Mouse (Mus musculus): ENCODE measurements around the gene Cux1. TPM values are rescaled to one million over a fixed set of nuclear protein-coding genes. Genes with fewer than 3 reads are reported as not detected.

Cux1 gene
- polyA plus RNA-seq, 1 experiment from 2014 or later, result 79.8 TPM

- WGBS, result 79% methylated on average over 11 of the region's 11 CpGs
- Histone ChIP-seq H3K36me3 (no peaks in the 10 kb centered on the region), H3K27ac (no peak overlapping the region), H3K4me3 (no peak overlapping the region), H3K9me3 (no peaks in the 10 kb centered on the region), H3K4me1 (no peaks in the 10 kb centered on the region), H3K4me2 (replicated peaks) (no peak overlapping the region), H3K9ac (no peak overlapping the region), H3K27me3 (no peaks in the 10 kb centered on the region)
- ATAC-seq (ENCODE audit: insufficient number of reproducible peaks, insufficient read depth, low FRiP score, low TSS enrichment), result no peak
Observed at GRCm38 (mm10) chr5:136533371-136534276, 33.7 kb downstream of the Cux1 start.

- no peaks in the 10 kb centered on the region for H3K27me3 ChIP-seq
- H3K27ac ChIP-seq, result no peak overlapping the region
- H3K9ac ChIP-seq, result no peak overlapping the region
- H3K9me3 ChIP-seq, result no peaks in the 10 kb centered on the region
- 77% methylated on average over 2 of the region's 2 CpGs for WGBS
- no peak overlapping the region for H3K4me2 ChIP-seq (replicated peaks)
- no peak overlapping the region for H3K4me3 ChIP-seq
- H3K4me1 ChIP-seq, result no peaks in the 10 kb centered on the region
- no peaks in the 10 kb centered on the region for H3K36me3 ChIP-seq
- ATAC-seq (ENCODE audit: insufficient number of reproducible peaks, insufficient read depth, low FRiP score, low TSS enrichment), result no peak
Observed at GRCm38 (mm10) chr5:136531674-136532365, 35.5 kb downstream of the Cux1 start.

- 83% methylated on average over 1 of the region's 1 CpGs for WGBS
- H3K27ac ChIP-seq, result no peak overlapping the region
- H3K36me3 ChIP-seq, result no peaks in the 10 kb centered on the region
- no peaks in the 10 kb centered on the region for H3K9me3 ChIP-seq
- H3K4me1 ChIP-seq, result no peaks in the 10 kb centered on the region
- no peak overlapping the region for H3K4me2 ChIP-seq (replicated peaks)
- no peaks in the 10 kb centered on the region for H3K27me3 ChIP-seq
- no peak overlapping the region for H3K9ac ChIP-seq
- ATAC-seq (ENCODE audit: insufficient number of reproducible peaks, insufficient read depth, low FRiP score, low TSS enrichment), result no peak
- H3K4me3 ChIP-seq, result no peak overlapping the region
Observed at GRCm38 (mm10) chr5:136530931-136531330, 36.4 kb downstream of the Cux1 start.

GRCm38 (mm10) chr5:136529165-136529564, 38.1 kb downstream of the Cux1 start:
- H3K4me3 ChIP-seq, result no peak overlapping the region
- H3K4me2 ChIP-seq (replicated peaks), result no peak overlapping the region
- H3K36me3 ChIP-seq, result no peaks in the 10 kb centered on the region
- H3K4me1 ChIP-seq, result no peaks in the 10 kb centered on the region
- ATAC-seq (ENCODE audit: insufficient number of reproducible peaks, insufficient read depth, low FRiP score, low TSS enrichment), result no peak
- no peaks in the 10 kb centered on the region for H3K9me3 ChIP-seq
- no peaks in the 10 kb centered on the region for H3K27me3 ChIP-seq
- no peak overlapping the region for H3K27ac ChIP-seq
- H3K9ac ChIP-seq, result no peak overlapping the region

- 83% methylated on average over 1 of the region's 1 CpGs for WGBS
- ATAC-seq (ENCODE audit: insufficient number of reproducible peaks, insufficient read depth, low FRiP score, low TSS enrichment), result no peak
- Histone ChIP-seq H3K9ac (no peak overlapping the region), H3K36me3 (no peaks in the 10 kb centered on the region), H3K4me3 (no peak overlapping the region), H3K4me1 (peaks cover 5% of the 10 kb centered on the region), H3K27ac (no peak overlapping the region), H3K27me3 (no peaks in the 10 kb centered on the region), H3K9me3 (no peaks in the 10 kb centered on the region), H3K4me2 (replicated peaks) (no peak overlapping the region)
Observed at GRCm38 (mm10) chr5:136527871-136528270, 39.4 kb downstream of the Cux1 start.

GRCm38 (mm10) chr5:136526545-136526909, 40.8 kb downstream of the Cux1 start:
- Histone ChIP-seq H3K27me3 (no peaks in the 10 kb centered on the region), H3K36me3 (no peaks in the 10 kb centered on the region), H3K9me3 (no peaks in the 10 kb centered on the region), H3K4me2 (replicated peaks) (no peak overlapping the region), H3K4me1 (peaks cover 9% of the 10 kb centered on the region), H3K4me3 (no peak overlapping the region), H3K9ac (no peak overlapping the region), H3K27ac (no peak overlapping the region)
- ATAC-seq (ENCODE audit: insufficient number of reproducible peaks, insufficient read depth, low FRiP score, low TSS enrichment), result no peak
- WGBS, result 85% methylated on average over 5 of the region's 5 CpGs

- Histone ChIP-seq H3K27me3 (no peaks in the 10 kb centered on the region), H3K4me2 (replicated peaks) (no peak overlapping the region), H3K27ac (no peak overlapping the region), H3K9me3 (no peaks in the 10 kb centered on the region), H3K4me1 (peaks cover 9% of the 10 kb centered on the region), H3K9ac (no peak overlapping the region), H3K36me3 (no peaks in the 10 kb centered on the region), H3K4me3 (no peak overlapping the region)
- WGBS, result 84% methylated on average over 9 of the region's 9 CpGs
- ATAC-seq (ENCODE audit: insufficient number of reproducible peaks, insufficient read depth, low FRiP score, low TSS enrichment), result no peak
Observed at GRCm38 (mm10) chr5:136525896-136526544, 41.3 kb downstream of the Cux1 start.

- no peaks in the 10 kb centered on the region for H3K27me3 ChIP-seq
- 14% methylated on average over 3 of the region's 3 CpGs for WGBS
- no peak overlapping the region for H3K9ac ChIP-seq
- no peak overlapping the region for H3K27ac ChIP-seq
- H3K36me3 ChIP-seq, result no peaks in the 10 kb centered on the region
- H3K4me2 ChIP-seq (replicated peaks), result no peak overlapping the region
- no peak overlapping the region for H3K4me3 ChIP-seq
- H3K4me1 ChIP-seq, result peaks cover 9% of the 10 kb centered on the region
- no peaks in the 10 kb centered on the region for H3K9me3 ChIP-seq
- ATAC-seq (ENCODE audit: insufficient number of reproducible peaks, insufficient read depth, low FRiP score, low TSS enrichment), result no peak
Observed at GRCm38 (mm10) chr5:136522843-136523463, 44.3 kb downstream of the Cux1 start.

- ATAC-seq (ENCODE audit: insufficient number of reproducible peaks, insufficient read depth, low FRiP score, low TSS enrichment), result no peak
- no peak overlapping the region for H3K4me2 ChIP-seq (replicated peaks)
- no peaks in the 10 kb centered on the region for H3K36me3 ChIP-seq
- WGBS, result 78% methylated on average over 3 of the region's 3 CpGs
- no peak overlapping the region for H3K9ac ChIP-seq
- H3K4me1 ChIP-seq, result peaks cover 9% of the 10 kb centered on the region
- no peak overlapping the region for H3K4me3 ChIP-seq
- H3K27ac ChIP-seq, result no peak overlapping the region
- H3K27me3 ChIP-seq, result no peaks in the 10 kb centered on the region
- no peaks in the 10 kb centered on the region for H3K9me3 ChIP-seq
Observed at GRCm38 (mm10) chr5:136521656-136522055, 45.6 kb downstream of the Cux1 start.

- no peak overlapping the region for H3K27ac ChIP-seq
- H3K4me1 ChIP-seq, result peaks cover 12% of the 10 kb centered on the region
- no peaks in the 10 kb centered on the region for H3K27me3 ChIP-seq
- H3K4me2 ChIP-seq (replicated peaks), result no peak overlapping the region
- WGBS, result 88% methylated on average over 3 of the region's 3 CpGs
- no peak for ATAC-seq (ENCODE audit: insufficient number of reproducible peaks, insufficient read depth, low FRiP score, low TSS enrichment)
- H3K9me3 ChIP-seq, result no peaks in the 10 kb centered on the region
- no peaks in the 10 kb centered on the region for H3K36me3 ChIP-seq
- H3K9ac ChIP-seq, result no peak overlapping the region
- H3K4me3 ChIP-seq, result no peak overlapping the region
Observed at GRCm38 (mm10) chr5:136518648-136519437, 48.4 kb downstream of the Cux1 start.

- 77% methylated on average over 2 of the region's 2 CpGs for WGBS
- no peak for ATAC-seq (ENCODE audit: insufficient number of reproducible peaks, insufficient read depth, low FRiP score, low TSS enrichment)
- no peak overlapping the region for H3K4me2 ChIP-seq (replicated peaks)
- H3K36me3 ChIP-seq, result no peaks in the 10 kb centered on the region
- H3K4me1 ChIP-seq, result peaks cover 8% of the 10 kb centered on the region
- H3K9me3 ChIP-seq, result no peaks in the 10 kb centered on the region
- no peak overlapping the region for H3K9ac ChIP-seq
- no peak overlapping the region for H3K27ac ChIP-seq
- H3K27me3 ChIP-seq, result no peaks in the 10 kb centered on the region
- no peak overlapping the region for H3K4me3 ChIP-seq
Observed at GRCm38 (mm10) chr5:136517510-136517909, 49.8 kb downstream of the Cux1 start.
